Mouse (Mus musculus) left cerebral cortex, postnatal 10 days (tissue): ENCODE measurements at regions not wholly inside any gene's neighbourhood (a gene's known extent, or its start where the extent isn't known, plus 50 kb on each side); places are given as distances from the start of the nearest gene placed in this dataset. TPM values are rescaled to one million over a fixed set of nuclear protein-coding genes. Genes with fewer than 3 reads are reported as not detected.

ENCODE experiments used
- microRNA-seq: library from miRNA; unstranded; fragments of <30 nt; microRNA quantifications from one replicate; pipeline ENCODE4 v1.2.0, GENCODE M21; 2022

Small RNA genes lying in the stretch of these regions (microRNA-seq; reads per million reads assigned to microRNA genes)
- not detected for gene Gm22194
